Mouse (Mus musculus): Measurements from ENCODE around the gene Traip.

Gene Traip

GRCm38 (mm10) chr9:107932221-107932620, 17.7 kb upstream of the Traip start:
- DNase-seq (ENCODE audit: extremely low read depth, low read depth) = no peak

- DNase-seq (ENCODE audit: extremely low read depth, low read depth) = no peak
Observed at GRCm38 (mm10) chr9:107934146-107934545, 15.8 kb upstream of the Traip start.

- no peak for DNase-seq (ENCODE audit: extremely low read depth, low read depth)
Observed at GRCm38 (mm10) chr9:107935374-107935773, 14.6 kb upstream of the Traip start, which contains the start of gene Camkv. Gene Camkv (plus strand): TSS chr9:107935674.

- DNase-seq (ENCODE audit: extremely low read depth, low read depth) = no peak
Observed at GRCm38 (mm10) chr9:107935790-107936214, 14.1 kb upstream of the Traip start.

GRCm38 (mm10) chr9:107936215-107936822, 13.6 kb upstream of the Traip start:
- DNase-seq (ENCODE audit: extremely low read depth, low read depth) = no peak

GRCm38 (mm10) chr9:107936831-107937230, 13.1 kb upstream of the Traip start:
- no peak for DNase-seq (ENCODE audit: extremely low read depth, low read depth)

GRCm38 (mm10) chr9:107947241-107948194, 2.4 kb upstream of the Traip start:
- DNase-seq (ENCODE audit: extremely low read depth, low read depth) = no peak

- DNase-seq (ENCODE audit: extremely low read depth, low read depth) = no peak
Observed at GRCm38 (mm10) chr9:107949184-107949921, 583 bp upstream of the Traip start.

GRCm38 (mm10) chr9:107950460-107951355, 772 bp downstream of the Traip start:
- DNase-seq (ENCODE audit: extremely low read depth, low read depth) = peak; percentile 79

- no peak for DNase-seq (ENCODE audit: extremely low read depth, low read depth)
Observed at GRCm38 (mm10) chr9:107955613-107956289, 5.8 kb downstream of the Traip start.

GRCm38 (mm10) chr9:107957141-107957540, 7.2 kb downstream of the Traip start:
- DNase-seq (ENCODE audit: extremely low read depth, low read depth) = no peak

GRCm38 (mm10) chr9:107959896-107960295, 10.0 kb downstream of the Traip start:
- no peak for DNase-seq (ENCODE audit: extremely low read depth, low read depth)

- no peak for DNase-seq (ENCODE audit: extremely low read depth, low read depth)
Observed at GRCm38 (mm10) chr9:107960928-107961327, 11.0 kb downstream of the Traip start.

- no peak for DNase-seq (ENCODE audit: extremely low read depth, low read depth)
Observed at GRCm38 (mm10) chr9:107961351-107961762, 11.4 kb downstream of the Traip start.

GRCm38 (mm10) chr9:107961881-107962280, 11.9 kb downstream of the Traip start:
- DNase-seq (ENCODE audit: extremely low read depth, low read depth) = no peak

GRCm38 (mm10) chr9:107962916-107963315, 13.0 kb downstream of the Traip start:
- DNase-seq (ENCODE audit: extremely low read depth, low read depth) = no peak

GRCm38 (mm10) chr9:107963700-107964099, 13.8 kb downstream of the Traip start:
- peak; percentile 51 for DNase-seq (ENCODE audit: extremely low read depth, low read depth)

GRCm38 (mm10) chr9:107964681-107965080, 14.7 kb downstream of the Traip start:
- DNase-seq (ENCODE audit: extremely low read depth, low read depth) = no peak

GRCm38 (mm10) chr9:107966676-107967075, 16.7 kb downstream of the Traip start:
- no peak for DNase-seq (ENCODE audit: extremely low read depth, low read depth)

GRCm38 (mm10) chr9:107967437-107967836, 17.5 kb downstream of the Traip start:
- no peak for DNase-seq (ENCODE audit: extremely low read depth, low read depth)
